Mouse (Mus musculus) limb, embryonic 11.5 days (tissue): ENCODE results near the gene Cct4. TPM values are rescaled to one million over a fixed set of nuclear protein-coding genes. Genes with fewer than 3 reads are reported as not detected.

Experiments used
- ATAC-seq: fragments of 200-750 bp; cut with Nextera tagmentation; 2 replicates; pipeline ENCODE4 v1.8.0; 2017; ENCODE audit warnings: low read depth; ENCODE audit not compliant: insufficient number of reproducible peaks, low FRiP score, low TSS enrichment
- DNase-seq: peaks from one replicate; pipeline ENCODE4 v3.0.0-alpha.2; 2015; ENCODE audit warnings: low spot score
- H3K27ac ChIP-seq: fragments of 300-500 bp; sonication (generic); replicated peaks from 2 replicates; pipeline ENCODE4 v1.5.1; 2014; ENCODE audit warnings: low read depth, mild to moderate bottlenecking, low read length
- H3K27me3 ChIP-seq: fragments of 300-500 bp; sonication (generic); 2 replicates; pipeline ENCODE4 v1.6.1; 2014; ENCODE audit warnings: mild to moderate bottlenecking, low read length, mixed read lengths; ENCODE audit not compliant: control insufficient read depth, insufficient read depth
- H3K36me3 ChIP-seq: fragments of 300-500 bp; sonication (generic); 2 replicates; pipeline ENCODE4 v1.6.1; 2014; ENCODE audit warnings: mild to moderate bottlenecking, low read length, moderate library complexity, mixed read lengths; ENCODE audit not compliant: control insufficient read depth, insufficient read depth
- H3K4me1 ChIP-seq: fragments of 300-500 bp; sonication (generic); 2 replicates; pipeline ENCODE4 v1.6.1; 2014; ENCODE audit warnings: low read length, mixed read lengths; ENCODE audit not compliant: control insufficient read depth, insufficient read depth
- H3K4me2 ChIP-seq: fragments of 300-500 bp; sonication (generic); 2 replicates; pipeline ENCODE4 v1.6.1; 2014; ENCODE audit warnings: low read depth, mild to moderate bottlenecking, moderate library complexity; ENCODE audit not compliant: severe bottlenecking
- H3K4me3 ChIP-seq: fragments of 300-500 bp; sonication (generic); 2 replicates; pipeline ENCODE4 v1.5.1; 2014; ENCODE audit warnings: low read depth, low read length
- H3K9ac ChIP-seq: fragments of 300-500 bp; sonication (generic); 2 replicates; pipeline ENCODE4 v1.6.1; 2014; ENCODE audit warnings: mild to moderate bottlenecking, low read length
- H3K9me3 ChIP-seq: fragments of 300-500 bp; sonication (generic); 2 replicates; pipeline ENCODE4 v1.6.1; 2016; ENCODE audit warnings: low read length; ENCODE audit not compliant: control insufficient read depth
- WGBS: fragments of 180-500 bp; shearing (Covaris S2); extraction: QIAGEN DNeasy Blood & Tissue Kit; methylation state at CpG from one replicate; pipeline ENCODE4 v1.1.7; 2014; 5-methylcytosine and 5-hydroxymethylcytosine counted together
- polyA plus RNA-seq: library from polyadenylated mRNA; unstranded; fragments of >200 nt; fragmentation: Nextera tagmentation; extraction: Ambion mirVana; gene quantifications from 2 replicates; pipeline ENCODE4 v1.2.1, GENCODE M21; 2014

Cct4 gene
- polyA plus RNA-seq, 1 experiment from 2014 or later: 417 TPM

DNA sequence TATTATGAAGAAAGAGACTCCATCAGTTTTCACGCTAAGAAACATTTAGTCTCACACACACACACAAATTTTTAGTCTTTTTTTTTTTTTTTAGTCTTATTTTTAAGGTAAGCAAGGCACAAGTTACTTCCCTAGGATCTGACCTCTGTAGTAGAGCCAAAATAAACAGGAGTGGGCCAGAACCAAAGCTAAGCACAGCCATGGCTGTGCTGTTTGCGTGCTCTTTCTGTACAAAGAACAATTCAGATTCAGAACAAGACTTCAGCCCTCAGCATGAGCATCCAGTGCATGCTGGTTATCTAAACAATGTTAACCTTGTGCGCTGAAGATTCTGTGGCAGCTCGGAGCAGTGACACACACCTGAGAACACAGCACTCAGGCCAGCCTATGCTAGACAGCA, 25.9 kb upstream of the Cct4 start:
- no peak for ATAC-seq
- Histone ChIP-seq H3K27me3 (no peaks in the 10 kb centered on the region), H3K9me3 (no peaks in the 10 kb centered on the region), H3K4me1 (no peaks in the 10 kb centered on the region), H3K4me2 (no peak overlapping the region), H3K27ac (no peak overlapping the region), H3K36me3 (no peaks in the 10 kb centered on the region; the same call in 1 of the 2 replicates), H3K9ac (no peak overlapping the region), H3K4me3 (no peak overlapping the region)
- 89% methylated on average over 4 of the region's 4 CpGs for WGBS
- DNase-seq: no peak

DNA sequence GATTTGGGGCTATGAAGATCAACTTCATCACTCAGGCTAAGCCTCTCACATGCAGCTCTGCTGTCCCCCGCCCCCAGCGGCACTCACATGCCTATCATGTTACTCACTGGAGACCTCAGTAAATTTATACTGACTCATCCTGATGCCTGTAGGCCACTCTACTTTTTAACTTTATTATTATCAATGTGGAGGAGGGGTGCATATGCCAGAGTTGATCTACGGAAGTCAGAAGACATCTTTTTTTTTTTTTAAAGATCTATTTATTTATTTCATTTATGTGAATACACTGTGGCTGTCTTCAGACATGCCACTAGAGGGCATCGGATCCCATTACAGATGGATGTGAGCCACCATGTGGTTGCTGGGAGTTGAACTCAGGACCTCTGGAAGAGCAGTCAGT, 24.8 kb upstream of the Cct4 start:
- H3K27me3 ChIP-seq: no peaks in the 10 kb centered on the region
- H3K9me3 ChIP-seq: no peaks in the 10 kb centered on the region
- H3K4me1 ChIP-seq: no peaks in the 10 kb centered on the region
- H3K36me3 ChIP-seq: no peaks in the 10 kb centered on the region; the same call in 1 of the 2 replicates
- DNase-seq: no peak
- no peak overlapping the region for H3K4me3 ChIP-seq
- WGBS: 85% methylated on average over 4 of the region's 4 CpGs
- no peak overlapping the region for H3K9ac ChIP-seq
- ATAC-seq: no peak
- H3K27ac ChIP-seq: no peak overlapping the region
- H3K4me2 ChIP-seq: no peak overlapping the region

DNA sequence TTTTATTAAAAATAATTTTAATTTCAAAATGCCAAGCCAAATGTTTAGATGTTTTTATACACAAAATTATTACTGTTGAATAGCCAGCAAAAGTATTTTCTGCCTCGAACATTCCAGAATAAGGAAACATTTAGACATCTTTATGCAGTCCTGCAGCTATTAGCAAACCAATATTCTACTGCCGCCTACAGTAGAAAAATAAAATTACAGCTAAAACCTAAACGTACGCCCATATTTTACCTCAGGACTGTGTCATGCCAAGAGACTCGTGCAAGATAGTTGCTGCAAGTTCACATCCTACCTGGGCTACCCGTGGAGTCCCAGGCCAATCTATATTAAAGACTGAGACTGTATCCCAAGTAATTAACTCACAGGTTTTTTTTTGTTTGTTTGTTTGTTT, 20.8 kb upstream of the Cct4 start:
- no peak overlapping the region for H3K27ac ChIP-seq
- H3K4me2 ChIP-seq: no peak overlapping the region
- H3K9ac ChIP-seq: no peak overlapping the region
- peaks cover 5% of the 10 kb centered on the region; the same call in 1 of the 2 replicates for H3K36me3 ChIP-seq
- ATAC-seq: no peak
- 73% methylated on average over 6 of the region's 6 CpGs for WGBS
- no peaks in the 10 kb centered on the region for H3K27me3 ChIP-seq
- no peak for DNase-seq
- peaks cover 11% of the 10 kb centered on the region; the same call in 1 of the 2 replicates for H3K9me3 ChIP-seq
- no peaks in the 10 kb centered on the region for H3K4me1 ChIP-seq
- no peak overlapping the region for H3K4me3 ChIP-seq

DNA sequence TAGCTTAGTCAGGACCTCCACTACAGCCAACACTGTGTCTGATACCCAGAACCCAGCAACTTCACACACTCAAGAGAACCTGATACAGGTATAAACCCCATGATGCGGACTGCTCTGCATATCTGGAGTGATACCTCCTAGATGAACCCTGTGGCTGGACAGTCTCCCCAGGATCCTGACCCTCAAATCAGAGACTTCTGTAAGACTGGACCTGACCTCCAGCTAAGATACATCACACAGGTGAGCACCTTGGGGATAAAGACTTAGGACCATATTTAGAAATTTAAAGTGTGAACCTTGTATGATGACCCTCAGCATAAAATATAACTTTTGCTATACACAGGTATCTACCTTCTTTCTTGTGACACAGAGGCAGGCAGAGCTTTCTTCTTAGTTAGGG, 19.8 kb upstream of the Cct4 start:
- Histone ChIP-seq H3K4me1 (no peaks in the 10 kb centered on the region), H3K4me3 (no peak overlapping the region), H3K4me2 (no peak overlapping the region), H3K9me3 (peaks cover 11% of the 10 kb centered on the region; the same call in 1 of the 2 replicates), H3K9ac (no peak overlapping the region), H3K27me3 (no peaks in the 10 kb centered on the region), H3K27ac (no peak overlapping the region), H3K36me3 (peaks cover 5% of the 10 kb centered on the region; the same call in 1 of the 2 replicates)
- ATAC-seq (no peak), DNase-seq (no peak)
- 97% methylated on average over 1 of the region's 1 CpGs for WGBS

DNA sequence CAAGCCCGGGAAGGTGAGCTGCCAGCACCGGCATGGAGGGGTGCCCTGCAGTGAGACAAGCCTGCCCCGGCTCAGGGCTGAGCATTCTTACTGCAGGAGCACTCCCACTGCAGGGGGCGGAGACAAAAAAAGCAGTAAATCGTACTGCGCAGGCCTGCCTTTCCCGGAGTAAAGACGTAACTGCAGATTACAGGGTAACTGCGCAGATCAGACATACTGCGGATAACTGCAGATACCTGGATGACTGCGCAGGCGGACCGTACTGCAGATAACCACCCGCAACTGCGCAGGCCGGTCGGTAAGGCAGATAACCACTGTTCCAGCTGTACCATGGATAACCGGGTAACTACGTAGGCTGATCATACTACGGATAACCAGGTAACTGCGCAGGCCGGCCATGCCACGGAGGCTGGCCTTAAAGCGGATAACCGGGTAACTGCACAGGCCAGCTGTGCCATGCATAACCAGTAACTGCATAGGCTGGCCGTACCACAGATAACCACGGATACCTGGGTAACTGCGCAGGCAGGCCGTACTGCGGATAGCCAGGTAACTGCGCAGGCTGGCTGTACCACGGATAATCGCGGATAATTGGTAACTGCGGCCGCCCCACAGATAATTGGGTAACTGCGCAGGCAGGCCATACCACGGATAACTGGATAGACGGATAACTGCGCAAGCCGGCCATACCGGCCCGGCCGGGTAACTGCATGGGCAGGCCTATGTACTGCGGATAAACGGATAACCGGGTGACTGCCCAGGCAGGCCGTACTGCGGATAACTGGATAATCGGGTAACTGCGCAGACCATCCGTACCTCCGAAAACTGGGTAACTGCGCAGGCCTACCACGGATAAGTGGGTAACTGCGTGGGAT, 18.2 kb upstream of the Cct4 start, which contains the start of gene Zrsr1:
Gene Zrsr1, plus strand, starts transcription at position 171 of the 875 bp plus-strand sequence.
- peak within 1 kb of the TSS; percentile 59 for H3K4me3 ChIP-seq
- H3K9me3 ChIP-seq: peaks cover 11% of the 10 kb centered on the region; the same call in 1 of the 2 replicates
- H3K4me1 ChIP-seq: no peaks in the 10 kb centered on the region
- H3K27ac ChIP-seq: no peak within 1 kb of the TSS
- H3K27me3 ChIP-seq: no peaks in the 10 kb centered on the region
- peak within 1 kb of the TSS; percentile 53 for H3K9ac ChIP-seq
- 0 out of 2 replicates have a peak, but pooled peaks cover 5% of the 10 kb centered on the region for H3K36me3 ChIP-seq
- 51% methylated on average over 56 of the region's 56 CpGs for WGBS
- peak within 1 kb of the TSS; percentile 76 for H3K4me2 ChIP-seq
- ATAC-seq: peak; percentile 73
- DNase-seq: peak; percentile 64

DNA sequence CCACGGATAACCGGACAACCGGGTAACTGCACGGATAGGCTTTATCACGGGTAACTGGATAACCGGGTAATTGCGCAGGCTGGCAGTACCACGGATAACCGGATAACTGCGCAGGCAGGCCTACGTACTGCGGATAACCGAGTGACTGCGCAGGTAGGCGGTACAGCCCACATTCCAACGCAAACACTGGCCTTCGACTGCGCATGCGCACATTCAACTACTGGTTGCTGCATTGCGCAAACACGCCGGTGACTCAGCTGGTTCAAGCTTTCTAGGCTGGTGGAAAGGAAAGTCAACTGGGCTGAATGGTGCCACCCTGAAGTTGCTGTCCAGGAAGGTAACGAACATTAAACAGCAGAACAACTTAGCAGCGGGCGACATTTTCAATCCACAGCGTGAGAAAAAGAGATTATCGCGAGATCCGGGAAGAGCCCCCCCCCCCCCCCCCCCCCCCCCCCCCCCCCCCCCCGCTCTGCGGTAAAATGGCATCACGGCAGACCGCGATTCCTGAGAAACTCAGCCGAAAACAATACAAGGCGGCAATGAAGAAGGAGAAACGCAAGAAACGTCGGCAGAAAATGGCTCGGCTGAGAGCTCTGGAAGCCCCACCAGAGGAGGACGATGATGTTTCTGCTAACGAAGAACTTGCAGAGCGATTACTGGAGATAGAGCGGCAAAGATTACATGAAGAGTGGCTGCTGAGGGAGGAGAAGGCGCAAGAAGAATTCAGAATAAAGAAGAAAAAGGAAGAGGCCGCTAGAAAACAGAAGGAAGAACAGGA, 17.4 kb upstream of the Cct4 start:
- H3K4me3 ChIP-seq: peak overlapping the region; percentile 59
- no peaks in the 10 kb centered on the region for H3K4me1 ChIP-seq
- H3K4me2 ChIP-seq: peak overlapping the region; percentile 76
- ATAC-seq (peak; percentile 53; the same call in 1 of the 2 replicates), DNase-seq (peak; percentile 80)
- 0 out of 2 replicates have a peak, but pooled peaks cover 5% of the 10 kb centered on the region for H3K36me3 ChIP-seq
- WGBS: 54% methylated on average over 45 of the region's 46 CpGs
- H3K27me3 ChIP-seq: no peaks in the 10 kb centered on the region
- H3K9ac ChIP-seq: peak overlapping the region; percentile 57
- H3K9me3 ChIP-seq: peaks cover 11% of the 10 kb centered on the region; the same call in 1 of the 2 replicates
- H3K27ac ChIP-seq: no peak overlapping the region

DNA sequence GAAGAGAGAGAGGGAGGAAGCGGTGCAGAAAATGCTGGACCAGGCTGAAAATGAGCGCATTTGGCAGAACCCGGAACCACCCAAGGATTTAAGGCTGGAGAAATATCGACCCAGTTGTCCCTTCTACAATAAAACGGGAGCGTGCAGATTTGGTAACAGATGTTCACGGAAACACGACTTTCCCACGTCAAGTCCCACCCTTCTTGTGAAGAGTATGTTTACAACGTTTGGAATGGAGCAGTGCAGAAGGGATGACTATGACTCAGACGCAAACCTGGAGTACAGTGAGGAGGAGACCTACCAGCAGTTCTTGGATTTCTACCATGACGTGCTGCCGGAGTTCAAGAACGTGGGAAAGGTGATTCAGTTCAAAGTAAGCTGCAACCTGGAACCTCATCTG, 16.7 kb upstream of the Cct4 start:
- peak overlapping the region; percentile 40 for H3K4me2 ChIP-seq
- no peak for ATAC-seq
- peak overlapping the region; percentile 57 for H3K9ac ChIP-seq
- no peak overlapping the region for H3K27ac ChIP-seq
- DNase-seq: no peak
- no peaks in the 10 kb centered on the region for H3K27me3 ChIP-seq
- WGBS: 50% methylated on average over 14 of the region's 14 CpGs
- peak overlapping the region; percentile 46 for H3K4me3 ChIP-seq
- 0 out of 2 replicates have a peak, but pooled peaks cover 5% of the 10 kb centered on the region for H3K36me3 ChIP-seq
- no peaks in the 10 kb centered on the region for H3K4me1 ChIP-seq
- peaks cover 11% of the 10 kb centered on the region; the same call in 1 of the 2 replicates for H3K9me3 ChIP-seq

DNA sequence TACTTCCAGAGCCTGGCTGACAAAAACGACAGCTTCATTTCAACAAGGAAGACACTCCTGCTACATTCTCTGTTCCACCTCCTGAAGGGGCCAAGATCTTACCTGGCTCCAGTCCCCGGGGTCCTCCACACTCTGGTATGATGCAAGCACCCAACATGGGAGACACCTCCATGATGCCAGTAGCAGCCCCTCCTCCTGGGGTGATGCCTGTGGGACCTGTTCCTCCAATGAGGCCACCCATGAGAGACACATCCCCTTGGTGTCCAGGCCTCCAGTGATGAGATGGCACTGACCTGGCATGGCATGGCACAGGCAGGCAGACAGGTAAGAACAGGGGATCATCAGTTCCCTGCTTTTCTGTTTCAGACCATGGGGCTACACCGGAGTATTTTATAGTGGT, 12.1 kb upstream of the Cct4 start:
- Histone ChIP-seq H3K4me1 (peaks cover 6% of the 10 kb centered on the region), H3K9ac (no peak overlapping the region), H3K27me3 (no peaks in the 10 kb centered on the region), H3K9me3 (no peaks in the 10 kb centered on the region), H3K27ac (no peak overlapping the region), H3K4me3 (no peak overlapping the region), H3K36me3 (0 out of 2 replicates have a peak, but pooled peaks cover 2% of the 10 kb centered on the region), H3K4me2 (no peak overlapping the region)
- DNase-seq: no peak
- 95% methylated on average over 3 of the region's 3 CpGs for WGBS
- ATAC-seq: no peak
